ENCODE assay signal across 8 mouse cellular contexts in the genomic region with DNA sequence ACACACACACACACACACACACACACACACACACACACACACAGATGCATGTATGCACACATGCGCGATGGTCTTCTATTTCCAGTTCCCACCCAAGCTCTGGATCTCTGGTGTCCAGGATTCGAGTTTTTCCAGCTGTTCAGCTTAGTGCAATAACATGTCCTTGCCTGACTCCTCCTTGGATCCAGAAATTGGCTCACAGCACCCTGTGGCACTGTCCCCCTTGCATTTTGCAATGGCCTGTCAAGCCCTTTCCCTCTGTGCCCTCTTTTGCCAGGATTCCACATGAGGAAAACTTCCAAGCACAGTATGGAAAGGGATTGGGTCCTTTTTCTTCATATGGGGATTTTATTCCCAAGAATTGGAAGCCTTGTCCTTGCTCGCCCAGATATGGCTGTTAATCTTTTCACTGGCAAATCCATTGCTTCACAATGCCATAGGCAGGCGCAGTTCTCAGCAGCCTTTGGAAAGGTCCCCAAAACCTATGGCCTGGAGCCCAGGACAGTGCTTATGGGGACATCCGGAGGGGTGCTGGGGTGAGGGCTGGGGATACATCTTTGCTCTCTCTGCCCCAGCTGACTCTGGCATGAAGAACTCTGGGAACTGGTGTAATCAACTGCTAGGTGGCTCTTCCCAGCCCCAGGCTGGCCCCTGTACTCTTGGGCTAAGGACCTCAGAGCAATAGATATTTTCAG. TPM values are rescaled to one million over a fixed set of nuclear protein-coding genes. Genes with fewer than 3 reads are reported as not detected.
A peak's percentile ranks its signal among the peaks of the same experiment; 100 is the strongest.
DNase-seq lines count a peak whose midpoint lies in the region; ATAC-seq lines count a peak whose summit lies in the region.

No protein-coding gene starts in this region.

- H3K9ac ChIP-seq in limb, embryonic 12.5 days (replicated peaks), result peak overlapping the region; percentile 28; the same call in 1 of the 2 replicates

- 74% methylated on average over 6 of the region's 6 CpGs for WGBS in heart, embryonic 10.5 days
- 76% methylated on average over 6 of the region's 6 CpGs for WGBS in limb, embryonic 12.5 days

- peaks cover 64% of the 10 kb centered on the region for H3K4me1 ChIP-seq in heart, embryonic 10.5 days
- H3K4me1 ChIP-seq in limb, embryonic 12.5 days (replicated peaks), result peaks cover 72% of the 10 kb centered on the region

- H3K4me2 ChIP-seq in limb, embryonic 12.5 days, result peak overlapping the region; percentile 50

- H3K27me3 ChIP-seq in heart, embryonic 10.5 days (ENCODE audit: insufficient read depth, poor library complexity, severe bottlenecking), result no peaks in the 10 kb centered on the region; the same call in 1 of the 2 replicates
- no peaks in the 10 kb centered on the region for H3K27me3 ChIP-seq in limb, embryonic 12.5 days

- peak overlapping the region; percentile 56 for H3K4me3 ChIP-seq in heart, embryonic 10.5 days
- peak overlapping the region; percentile 28 for H3K4me3 ChIP-seq in limb, embryonic 12.5 days (replicated peaks)

- H3K9me3 ChIP-seq in heart, embryonic 10.5 days, result no peaks in the 10 kb centered on the region
- H3K9me3 ChIP-seq in limb, embryonic 12.5 days, result no peaks in the 10 kb centered on the region

- no peak for ATAC-seq in limb, embryonic 12.5 days (ENCODE audit: insufficient number of reproducible peaks, insufficient read depth, low FRiP score, low TSS enrichment, low read depth)

- peak; percentile 40 for DNase-seq in urinary bladder, postnatal 14 days (ENCODE audit: low spot score)
- DNase-seq in urinary bladder, postnatal 10 days (ENCODE audit: low spot score), result no peak
- no peak for DNase-seq in heart, embryonic 10.5 days (ENCODE audit: low spot score)
- peak; percentile 82 for DNase-seq in skeletal muscle tissue, adult 2 months (ENCODE audit: low read depth, low spot score)
- no peak for DNase-seq in left cerebral cortex, adult 8-10 months (ENCODE audit: low spot score in 2 of 2)
- no peak for DNase-seq in layer of hippocampus, postnatal 25 days (ENCODE audit: extremely low spot score in 1 of 2, low spot score in 1 of 2)
- DNase-seq in c-Kit-positive CD71-positive TER-119-positive erythroid progenitor cells, embryonic 14.5 days (ENCODE audit: low spot score), result no peak

- H3K36me3 ChIP-seq in heart, embryonic 10.5 days, result peaks cover 3% of the 10 kb centered on the region; the same call in 1 of the 2 replicates
- no peaks in the 10 kb centered on the region for H3K36me3 ChIP-seq in limb, embryonic 12.5 days

- H3K27ac ChIP-seq in heart, embryonic 10.5 days, result peak overlapping the region; percentile 89
- peak overlapping the region; percentile 88 for H3K27ac ChIP-seq in limb, embryonic 12.5 days

RNA-seq across cellular contexts. Expression of a gene that starts 0.9 kb away (rescaled TPM):
- polyA plus RNA-seq in heart, embryonic 10.5 days (2016; fragmentation: Nextera tagmentation; extraction: Ambion mirVana), result 8.7 and 22.5 TPM in 2 replicates
- 5.1 and 5.4 TPM in 2 replicates for polyA plus RNA-seq in limb, embryonic 12.5 days (2016; fragmentation: Nextera tagmentation; extraction: Ambion mirVana)
- 100 to 1,000 TPM; 623 to 677 (median 661) TPM for total RNA-seq in left cerebral cortex, adult 8-10 months (2022)
- total RNA-seq in layer of hippocampus, postnatal 25 days (2021), result 100 to 1,000 TPM; 592 to 599 TPM

RNA-seq across cellular contexts. Expression of a gene that starts 32.2 kb away (rescaled TPM):
- polyA plus RNA-seq in heart, embryonic 10.5 days (2016; fragmentation: Nextera tagmentation; extraction: Ambion mirVana), result not detected in 2 replicates
- not detected in 2 replicates for polyA plus RNA-seq in limb, embryonic 12.5 days (2016; fragmentation: Nextera tagmentation; extraction: Ambion mirVana)
- 100 to 1,000 TPM; 109 to 120 (median 112) TPM for total RNA-seq in left cerebral cortex, adult 8-10 months (2022)
- 10 to 100 TPM; 59.0 to 68.9 TPM for total RNA-seq in layer of hippocampus, postnatal 25 days (2021)

RNA-seq across cellular contexts. Expression of a gene that starts 35.5 kb away (rescaled TPM):
- 30.1 and 33.2 TPM in 2 replicates for polyA plus RNA-seq in heart, embryonic 10.5 days (2016; fragmentation: Nextera tagmentation; extraction: Ambion mirVana)
- 44.1 and 45.9 TPM in 2 replicates for polyA plus RNA-seq in limb, embryonic 12.5 days (2016; fragmentation: Nextera tagmentation; extraction: Ambion mirVana)
- total RNA-seq in left cerebral cortex, adult 8-10 months (2022), result 100 to 1,000 TPM; 256 to 294 (median 274) TPM
- total RNA-seq in layer of hippocampus, postnatal 25 days (2021), result 100 to 1,000 TPM; 253 to 278 TPM

RNA-seq across cellular contexts. Expression of a gene that starts 38.7 kb away (rescaled TPM):
- polyA plus RNA-seq in heart, embryonic 10.5 days (2016; fragmentation: Nextera tagmentation; extraction: Ambion mirVana), result 0.09 and 0.12 TPM in 2 replicates
- polyA plus RNA-seq in limb, embryonic 12.5 days (2016; fragmentation: Nextera tagmentation; extraction: Ambion mirVana), result not detected in 2 replicates
- total RNA-seq in left cerebral cortex, adult 8-10 months (2022), result not detected
- total RNA-seq in layer of hippocampus, postnatal 25 days (2021), result not detected

RNA-seq across cellular contexts. Expression of a gene that starts 44.0 kb away (rescaled TPM):
- polyA plus RNA-seq in heart, embryonic 10.5 days (2016; fragmentation: Nextera tagmentation; extraction: Ambion mirVana), result 0.09 TPM in 1 of 2 replicates, not detected in the other
- polyA plus RNA-seq in limb, embryonic 12.5 days (2016; fragmentation: Nextera tagmentation; extraction: Ambion mirVana), result 0.04 and 0.05 TPM in 2 replicates
- total RNA-seq in left cerebral cortex, adult 8-10 months (2022), result 100 to 1,000 TPM in 3 of 4 experiments, 10 to 100 TPM in 1; 98.2 to 130 (median 113) TPM
- 10 to 100 TPM; 84.0 to 88.1 TPM for total RNA-seq in layer of hippocampus, postnatal 25 days (2021)

Comparison
In these comparisons a context has a peak if more than half of its experiments do, and no peak if none do; other contexts are left out.
1. DNase-seq: peak in urinary bladder, postnatal 14 days (single experiment) and skeletal muscle tissue, adult 2 months (single experiment); none in urinary bladder, postnatal 10 days (single experiment), heart, embryonic 10.5 days (single experiment), left cerebral cortex, adult 8-10 months (0 of 2), layer of hippocampus, postnatal 25 days (0 of 2) and c-Kit-positive CD71-positive TER-119-positive erythroid progenitor cells, embryonic 14.5 days (single experiment).